Mouse (Mus musculus): ENCODE data around the gene Cdkn3. TPM values are rescaled to one million over a fixed set of nuclear protein-coding genes. Genes with fewer than 3 reads are reported as not detected.
"Not testable (repeated sequence)": the region's sequence is repeated elsewhere in the genome, so short reads cannot be mapped to it uniquely, and the experiment has no call there.

Gene Cdkn3
- polyA plus RNA-seq, 1 experiment, result 18.2 TPM

- no peaks in the 10 kb centered on the region for H3K36me3 ChIP-seq (ENCODE audit: control insufficient read depth, insufficient read depth)
- no peaks in the 10 kb centered on the region for H3K79me2 ChIP-seq (ENCODE audit: control insufficient read depth, insufficient read depth)
- no peaks in the 10 kb centered on the region for H3K79me3 ChIP-seq (ENCODE audit: low read depth)
- H3K27me3 ChIP-seq (ENCODE audit: control insufficient read depth, insufficient read depth, insufficient read length), result no peaks in the 10 kb centered on the region
- H3ac ChIP-seq (ENCODE audit: control insufficient read depth, insufficient read length, low read depth), result no peak overlapping the region
- TF ChIP-seq MAX (IDR thresholded peaks at IDR 0.05), result no peak
- TF ChIP-seq CEBPB (IDR thresholded peaks at IDR 0.05; ENCODE audit: low read depth), result no peak
- no peak overlapping the region for H3K4me3 ChIP-seq (ENCODE audit: insufficient read depth, poor library complexity, severe bottlenecking)
Measured at GRCm38 (mm10) chr14:46725743-46726142, 34.6 kb upstream of the Cdkn3 start.

- H3ac ChIP-seq (ENCODE audit: control insufficient read depth, insufficient read length, low read depth), result no peak overlapping the region
- no peaks in the 10 kb centered on the region for H3K36me3 ChIP-seq (ENCODE audit: control insufficient read depth, insufficient read depth)
- H3K79me2 ChIP-seq (ENCODE audit: control insufficient read depth, insufficient read depth), result no peaks in the 10 kb centered on the region
- TF ChIP-seq MAX (IDR thresholded peaks at IDR 0.05) (no peak), CTCF (IDR thresholded peaks at IDR 0.05; ENCODE audit: control insufficient read depth, insufficient read depth, insufficient read length) (no peak), CEBPB (IDR thresholded peaks at IDR 0.05; ENCODE audit: low read depth) (no peak), FOSL1 (IDR thresholded peaks at IDR 0.05; ENCODE audit: insufficient read depth, low read length, poor library complexity, severe bottlenecking) (no peak), USF1 (IDR thresholded peaks at IDR 0.05; ENCODE audit: low read depth) (no peak), MYOG (IDR thresholded peaks at IDR 0.05; ENCODE audit: control insufficient read depth, extremely low read depth, insufficient read length) (no peak), MYOD1 (IDR thresholded peaks at IDR 0.05; ENCODE audit: control insufficient read depth, insufficient read length, low read depth) (no peak)
- H3K4me3 ChIP-seq (ENCODE audit: insufficient read depth, poor library complexity, severe bottlenecking), result no peak overlapping the region
- no peaks in the 10 kb centered on the region for H3K27me3 ChIP-seq (ENCODE audit: control insufficient read depth, insufficient read depth, insufficient read length)
- no peaks in the 10 kb centered on the region for H3K79me3 ChIP-seq (ENCODE audit: low read depth)
Measured at GRCm38 (mm10) chr14:46734262-46734661, 26.1 kb upstream of the Cdkn3 start.

GRCm38 (mm10) chr14:46734761-46735455 lies 25.4 kb upstream of the Cdkn3 start:
- Histone ChIP-seq H3K36me3 (ENCODE audit: control insufficient read depth, insufficient read depth) (no peaks in the 10 kb centered on the region), H3K4me3 (ENCODE audit: insufficient read depth, poor library complexity, severe bottlenecking) (no peak overlapping the region), H3ac (ENCODE audit: control insufficient read depth, insufficient read length, low read depth) (no peak overlapping the region), H3K79me2 (ENCODE audit: control insufficient read depth, insufficient read depth) (no peaks in the 10 kb centered on the region), H3K27me3 (ENCODE audit: control insufficient read depth, insufficient read depth, insufficient read length) (no peaks in the 10 kb centered on the region), H3K79me3 (ENCODE audit: low read depth) (no peaks in the 10 kb centered on the region)
- TF ChIP-seq FOSL1 (IDR thresholded peaks at IDR 0.05; ENCODE audit: insufficient read depth, low read length, poor library complexity, severe bottlenecking) (no peak), CEBPB (IDR thresholded peaks at IDR 0.05; ENCODE audit: low read depth) (no peak), MAX (IDR thresholded peaks at IDR 0.05) (no peak), CTCF (IDR thresholded peaks at IDR 0.05; ENCODE audit: control insufficient read depth, insufficient read depth, insufficient read length) (no peak), USF1 (IDR thresholded peaks at IDR 0.05; ENCODE audit: low read depth) (no peak), MYOG (IDR thresholded peaks at IDR 0.05; ENCODE audit: control insufficient read depth, extremely low read depth, insufficient read length) (no peak), MYOD1 (IDR thresholded peaks at IDR 0.05; ENCODE audit: control insufficient read depth, insufficient read length, low read depth) (no peak)

GRCm38 (mm10) chr14:46736366-46736765 lies 24.0 kb upstream of the Cdkn3 start:
- H3K36me3 ChIP-seq (ENCODE audit: control insufficient read depth, insufficient read depth), result no peaks in the 10 kb centered on the region
- no peaks in the 10 kb centered on the region for H3K79me2 ChIP-seq (ENCODE audit: control insufficient read depth, insufficient read depth)
- no peak overlapping the region for H3ac ChIP-seq (ENCODE audit: control insufficient read depth, insufficient read length, low read depth)
- no peaks in the 10 kb centered on the region for H3K79me3 ChIP-seq (ENCODE audit: low read depth)
- H3K27me3 ChIP-seq (ENCODE audit: control insufficient read depth, insufficient read depth, insufficient read length), result no peaks in the 10 kb centered on the region
- TF ChIP-seq MYOD1 (IDR thresholded peaks at IDR 0.05; ENCODE audit: control insufficient read depth, insufficient read length, low read depth), result no peak
- TF ChIP-seq FOSL1 (IDR thresholded peaks at IDR 0.05; ENCODE audit: insufficient read depth, low read length, poor library complexity, severe bottlenecking), result no peak
- TF ChIP-seq CTCF (IDR thresholded peaks at IDR 0.05; ENCODE audit: control insufficient read depth, insufficient read depth, insufficient read length), result no peak
- TF ChIP-seq MYOG (IDR thresholded peaks at IDR 0.05; ENCODE audit: control insufficient read depth, extremely low read depth, insufficient read length), result no peak
- no peak for TF ChIP-seq CEBPB (IDR thresholded peaks at IDR 0.05; ENCODE audit: low read depth)
- TF ChIP-seq USF1 (IDR thresholded peaks at IDR 0.05; ENCODE audit: low read depth), result no peak
- no peak for TF ChIP-seq MAX (IDR thresholded peaks at IDR 0.05)
- H3K4me3 ChIP-seq (ENCODE audit: insufficient read depth, poor library complexity, severe bottlenecking), result no peak overlapping the region

GRCm38 (mm10) chr14:46737346-46737745 lies 23.0 kb upstream of the Cdkn3 start:
- H3K27me3 ChIP-seq (ENCODE audit: control insufficient read depth, insufficient read depth, insufficient read length); H3K79me3 ChIP-seq (ENCODE audit: low read depth); H3K4me3 ChIP-seq (ENCODE audit: insufficient read depth, poor library complexity, severe bottlenecking); H3K36me3 ChIP-seq (ENCODE audit: control insufficient read depth, insufficient read depth); H3ac ChIP-seq (ENCODE audit: control insufficient read depth, insufficient read length, low read depth); H3K79me2 ChIP-seq (ENCODE audit: control insufficient read depth, insufficient read depth): not testable (repeated sequence)

- Histone ChIP-seq H3K27me3 (ENCODE audit: control insufficient read depth, insufficient read depth, insufficient read length) (no peaks in the 10 kb centered on the region), H3K79me3 (ENCODE audit: low read depth) (no peaks in the 10 kb centered on the region), H3K79me2 (ENCODE audit: control insufficient read depth, insufficient read depth) (no peaks in the 10 kb centered on the region), H3ac (ENCODE audit: control insufficient read depth, insufficient read length, low read depth) (no peak overlapping the region), H3K4me3 (ENCODE audit: insufficient read depth, poor library complexity, severe bottlenecking) (no peak overlapping the region), H3K36me3 (ENCODE audit: control insufficient read depth, insufficient read depth) (no peaks in the 10 kb centered on the region)
- TF ChIP-seq CEBPB (IDR thresholded peaks at IDR 0.05; ENCODE audit: low read depth), result no peak
- TF ChIP-seq USF1 (IDR thresholded peaks at IDR 0.05; ENCODE audit: low read depth), result no peak
- no peak for TF ChIP-seq CTCF (IDR thresholded peaks at IDR 0.05; ENCODE audit: control insufficient read depth, insufficient read depth, insufficient read length)
- no peak for TF ChIP-seq FOSL1 (IDR thresholded peaks at IDR 0.05; ENCODE audit: insufficient read depth, low read length, poor library complexity, severe bottlenecking)
- no peak for TF ChIP-seq MAX (IDR thresholded peaks at IDR 0.05)
- TF ChIP-seq MYOD1 (IDR thresholded peaks at IDR 0.05; ENCODE audit: control insufficient read depth, insufficient read length, low read depth), result no peak
- no peak for TF ChIP-seq MYOG (IDR thresholded peaks at IDR 0.05; ENCODE audit: control insufficient read depth, extremely low read depth, insufficient read length)
Measured at GRCm38 (mm10) chr14:46742674-46743073, 17.7 kb upstream of the Cdkn3 start.

Measured in C2C12 (cell line).